Mouse (Mus musculus) megakaryocyte, embryonic 14.5 days (primary cell): ENCODE results near the gene Slc2a1.

Experiments used
- FLI1 ChIP-seq: IDR thresholded peaks from 2 replicates; pipeline ENCODE4 v1.6.1; 2012; ENCODE audit warnings: low read length, inconsistent platforms, mixed read lengths
- GATA1 ChIP-seq: IDR thresholded peaks from 3 replicates; pipeline ENCODE4 v1.6.1; 2012; ENCODE audit warnings: mixed read lengths, low read length, inconsistent platforms, borderline replicate concordance

- TF ChIP-seq FLI1 (no peak), GATA1 (no peak)
Measured at GRCm38 (mm10) chr4:119128547-119128946, 20.0 kb downstream of the Slc2a1 start.
